Mouse (Mus musculus) MEL (cell line): Measurements from ENCODE around the gene Mfap4. TPM values are rescaled to one million over a fixed set of nuclear protein-coding genes. Genes with fewer than 3 reads are reported as not detected.

Source experiments
- DNase-seq: peaks from one replicate; pipeline ENCODE4 v3.0.0; 2011; ENCODE audit warnings: low read depth, low spot score
- H3K27ac ChIP-seq: 2 replicates; pipeline ENCODE4 v1.5.1; 2012; ENCODE audit warnings: low read depth, mild to moderate bottlenecking, control low read depth, low read length, moderate library complexity; ENCODE audit not compliant: control insufficient read depth
- H3K27me3 ChIP-seq, 2 experiments: fragments of 150-350 bp in 1 of 2; sonication (generic) in 1 of 2; 2 replicates each; pipeline ENCODE4 v1.6.1; 2012; ENCODE audit warnings: low read length in 2 of 2, mild to moderate bottlenecking in 2 of 2, improper control_type of control experiment in 1 of 2, moderate library complexity in 1 of 2; ENCODE audit not compliant: insufficient read depth in 2 of 2, control insufficient read depth in 1 of 2
- H3K36me3 ChIP-seq, 2 experiments: 2 replicates each; pipeline ENCODE4 v1.6.1; 2012 to 2014; ENCODE audit warnings: low read length in 2 of 2, improper control_type of control experiment in 1 of 2, inconsistent platforms in 1 of 2, mild to moderate bottlenecking in 1 of 2; ENCODE audit not compliant: insufficient read depth in 2 of 2, control insufficient read depth in 1 of 2
- H3K4me1 ChIP-seq, 2 experiments: fragments of 150-350 bp in 1 of 2; sonication (generic) in 1 of 2; 2 replicates each; pipeline ENCODE4 v1.6.1; 2012; ENCODE audit warnings: low read length in 2 of 2, improper control_type of control experiment in 1 of 2, mild to moderate bottlenecking in 1 of 2; ENCODE audit not compliant: insufficient read depth in 2 of 2, control insufficient read depth in 1 of 2
- H3K4me3 ChIP-seq, 2 experiments: fragments of 150-350 bp in 1 of 2; sonication (generic) in 1 of 2; 2 replicates each; pipeline ENCODE4 v1.5.1; 2012; ENCODE audit warnings: low read depth in 2 of 2, low read length in 2 of 2, mild to moderate bottlenecking in 2 of 2, moderate library complexity in 2 of 2, control low read depth in 1 of 2, improper control_type of control experiment in 1 of 2; ENCODE audit not compliant: control insufficient read depth in 1 of 2, insufficient read depth in 1 of 2
- H3K79me2 ChIP-seq: 2 replicates; pipeline ENCODE4 v1.6.1; 2012; ENCODE audit warnings: mild to moderate bottlenecking, low read length, moderate library complexity; ENCODE audit not compliant: control insufficient read depth, poor library complexity, insufficient read depth
- H3K9ac ChIP-seq: 2 replicates; pipeline ENCODE4 v1.6.1; 2012; ENCODE audit warnings: low read depth, mild to moderate bottlenecking, control low read depth, low read length, moderate library complexity; ENCODE audit not compliant: control insufficient read depth, poor library complexity, severe bottlenecking
- H3K9me3 ChIP-seq: fragments of 150-350 bp; sonication (generic); replicated peaks from 2 replicates; pipeline ENCODE4 v1.6.1; 2012; ENCODE audit warnings: mild to moderate bottlenecking, low read length, improper control_type of control experiment, moderate library complexity; ENCODE audit not compliant: insufficient read depth
- CHD1 ChIP-seq: IDR thresholded peaks from 2 replicates; pipeline ENCODE4 v1.6.1; 2012; ENCODE audit warnings: low read depth, mild to moderate bottlenecking, inconsistent platforms, low read length, improper control_type of control experiment
- CHD2 ChIP-seq: IDR thresholded peaks from 2 replicates; pipeline ENCODE4 v1.6.1; 2011; ENCODE audit warnings: low read length, improper control_type of control experiment
- E2F4 ChIP-seq: IDR thresholded peaks from 2 replicates; pipeline ENCODE4 v1.6.1; 2011; ENCODE audit warnings: low read depth, low read length, improper control_type of control experiment, borderline replicate concordance
- EP300 ChIP-seq, 2 experiments: IDR thresholded peaks; 2 replicates each; pipeline ENCODE4 v1.6.1; 2011; ENCODE audit warnings: improper control_type of control experiment in 2 of 2, low read length in 2 of 2, low read depth in 1 of 2, mild to moderate bottlenecking in 1 of 2
- ETS1 ChIP-seq: IDR thresholded peaks from 2 replicates; pipeline ENCODE4 v1.6.1; 2012; ENCODE audit warnings: low read depth, mild to moderate bottlenecking, inconsistent platforms, low read length, improper control_type of control experiment, moderate library complexity
- GABPA ChIP-seq: IDR thresholded peaks from 2 replicates; pipeline ENCODE4 v1.6.1; 2012; ENCODE audit warnings: low read depth, mild to moderate bottlenecking, inconsistent platforms, low read length, improper control_type of control experiment, moderate library complexity
- HCFC1 ChIP-seq: IDR thresholded peaks from 2 replicates; pipeline ENCODE4 v1.6.1; 2012; ENCODE audit warnings: low read depth, mild to moderate bottlenecking, inconsistent platforms, low read length, improper control_type of control experiment, moderate library complexity
- JUND ChIP-seq: IDR thresholded peaks from 2 replicates; pipeline ENCODE4 v1.6.1; 2011; ENCODE audit warnings: low read depth, mild to moderate bottlenecking, improper control_type of control experiment, low read length
- KAT2A ChIP-seq: conservative IDR thresholded peaks from 2 replicates; pipeline ENCODE4 v1.6.1; 2012; ENCODE audit warnings: low read depth, low read length, improper control_type of control experiment, inconsistent platforms
- MAFK ChIP-seq: IDR thresholded peaks from 2 replicates; pipeline ENCODE4 v1.6.1; 2011; ENCODE audit warnings: low read depth, mild to moderate bottlenecking, low read length, improper control_type of control experiment, borderline replicate concordance
- MEF2A ChIP-seq: IDR thresholded peaks from 2 replicates; pipeline ENCODE4 v1.6.1; 2014; ENCODE audit warnings: low read depth, mild to moderate bottlenecking, inconsistent platforms, low read length, improper control_type of control experiment; ENCODE audit not compliant: poor library complexity, insufficient replicate concordance, severe bottlenecking; ENCODE audit errors: extremely low read depth
- MXI1 ChIP-seq: IDR thresholded peaks from 2 replicates; pipeline ENCODE4 v1.6.1; 2011; ENCODE audit warnings: mild to moderate bottlenecking, low read depth, low read length, improper control_type of control experiment
- MYB ChIP-seq: IDR thresholded peaks from 2 replicates; pipeline ENCODE4 v1.6.1; 2011; ENCODE audit warnings: mild to moderate bottlenecking, low read depth, low read length, improper control_type of control experiment
- MYC ChIP-seq: IDR thresholded peaks from 2 replicates; pipeline ENCODE4 v1.6.1; 2011; ENCODE audit warnings: low read depth, mild to moderate bottlenecking, low read length, improper control_type of control experiment, moderate library complexity
- NRF1 ChIP-seq: IDR thresholded peaks from 2 replicates; pipeline ENCODE4 v1.6.1; 2014; ENCODE audit warnings: low read depth, mild to moderate bottlenecking, inconsistent platforms, low read length, improper control_type of control experiment, moderate library complexity; ENCODE audit not compliant: poor library complexity, insufficient read depth, severe bottlenecking
- POLR2AphosphoS5 ChIP-seq: IDR thresholded peaks from 2 replicates; pipeline ENCODE4 v1.6.1; 2012; ENCODE audit warnings: low read depth, borderline replicate concordance, mild to moderate bottlenecking, inconsistent platforms, low read length, moderate library complexity, mixed read lengths
- RAD21 ChIP-seq: IDR thresholded peaks from 2 replicates; pipeline ENCODE4 v1.6.1; 2011; ENCODE audit warnings: mild to moderate bottlenecking, low read depth, low read length, improper control_type of control experiment
- RCOR1 ChIP-seq: IDR thresholded peaks from 2 replicates; pipeline ENCODE4 v1.6.1; 2012; ENCODE audit warnings: low read depth, mild to moderate bottlenecking, inconsistent platforms, low read length, improper control_type of control experiment
- SIN3A ChIP-seq: IDR thresholded peaks from 2 replicates; pipeline ENCODE4 v1.6.1; 2012; ENCODE audit warnings: low read length, improper control_type of control experiment, inconsistent platforms
- TAL1 ChIP-seq: IDR thresholded peaks from 2 replicates; pipeline ENCODE4 v1.6.1; 2012; ENCODE audit warnings: mild to moderate bottlenecking, inconsistent platforms, low read length, moderate library complexity, mixed read lengths
- TCF12 ChIP-seq: IDR thresholded peaks from 2 replicates; pipeline ENCODE4 v1.6.1; 2014; ENCODE audit warnings: low read depth, mild to moderate bottlenecking, inconsistent platforms, low read length, improper control_type of control experiment, moderate library complexity
- UBTF ChIP-seq: IDR thresholded peaks from 2 replicates; pipeline ENCODE4 v1.6.1; 2012; ENCODE audit warnings: low read depth, mild to moderate bottlenecking, inconsistent platforms, low read length, improper control_type of control experiment, moderate library complexity, borderline replicate concordance; ENCODE audit not compliant: insufficient read depth
- USF1 ChIP-seq: IDR thresholded peaks from 2 replicates; pipeline ENCODE4 v1.6.1; 2014; ENCODE audit warnings: low read depth, mild to moderate bottlenecking, inconsistent platforms, low read length, improper control_type of control experiment, moderate library complexity
- ZKSCAN1 ChIP-seq: IDR thresholded peaks from 2 replicates; pipeline ENCODE4 v1.6.1; 2012; ENCODE audit warnings: low read depth, mild to moderate bottlenecking, inconsistent platforms, low read length, improper control_type of control experiment, moderate library complexity
- polyA plus RNA-seq, 2 experiments: library from polyadenylated mRNA; stranded (reverse) in 1 of 2; unstranded in 1 of 2; fragments of >175 nt in 1 of 2; fragments of >200 nt in 1 of 2; gene quantifications; 2 replicates each; pipeline versions ENCODE4 v1.2.1 to v1.2.4; 2012; ENCODE audit warnings: low replicate concordance in 2 of 2, low read depth in 1 of 2; ENCODE audit not compliant: insufficient read length in 2 of 2, insufficient read depth in 1 of 2, missing spikeins in 1 of 2
- total RNA-seq: library from RNA; depleted of rRNA; stranded (reverse); fragments of 300-350 nt; gene quantifications from 2 replicates; pipeline ENCODE4 v1.2.3, GENCODE M21; 2012

The Mfap4 gene
- total and polyA plus RNA-seq, 3 experiments = not detected

GRCm38 (mm10) chr11:61470880-61471279, 14.4 kb upstream of the Mfap4 start:
- Histone ChIP-seq H3K4me3 (no peak overlapping the region), H3K27me3 (peaks cover 3 to 11% of the 10 kb centered on the region in 2 experiments), H3K36me3 (peaks cover 0 to 4% of the 10 kb centered on the region in 2 experiments; a peak in 2 of 4 replicates), H3K79me2 (no peaks in the 10 kb centered on the region), H3K9me3 (no peaks in the 10 kb centered on the region), H3K27ac (no peak overlapping the region), H3K4me1 (peaks cover 0 to 6% of the 10 kb centered on the region in 2 experiments; a peak in 2 of 4 replicates), H3K9ac (no peak overlapping the region)
- DNase-seq = no peak
- TF ChIP-seq GABPA (no peak), CHD1 (no peak), RCOR1 (no peak), MYC (no peak), TAL1 (no peak), SIN3A (no peak), MXI1 (no peak), KAT2A (no peak), ZKSCAN1 (no peak)

- H3K9me3 ChIP-seq = no peaks in the 10 kb centered on the region
- no peak overlapping the region for H3K27ac ChIP-seq
- no peak overlapping the region for H3K9ac ChIP-seq
- H3K27me3 ChIP-seq = peaks cover 4 to 14% of the 10 kb centered on the region in 2 experiments
- no peaks in the 10 kb centered on the region for H3K79me2 ChIP-seq
- H3K4me3 ChIP-seq = no peak overlapping the region
- DNase-seq = no peak
- no peak for TF ChIP-seq EP300 (IDR thresholded peaks at IDR 0.05; ENCODE audit: low read depth in 1 of 2, low read length in 2 of 2)
- no peak for TF ChIP-seq HCFC1
- TF ChIP-seq NRF1 = no peak
- no peak for TF ChIP-seq TCF12
- TF ChIP-seq MEF2A = no peak
- no peak for TF ChIP-seq CHD2
- no peak for TF ChIP-seq MYB
- TF ChIP-seq E2F4 = no peak
- TF ChIP-seq POLR2AphosphoS5 = no peak
- no peak for TF ChIP-seq KAT2A
- TF ChIP-seq ETS1 = no peak
- no peak for TF ChIP-seq USF1
- TF ChIP-seq UBTF = no peak
- no peak for TF ChIP-seq MAFK
- no peak for TF ChIP-seq JUND
- no peak for TF ChIP-seq RAD21
- H3K4me1 ChIP-seq = peaks cover 0 to 2% of the 10 kb centered on the region in 2 experiments; a peak in 1 of 4 replicates
- H3K36me3 ChIP-seq = peaks cover 0 to 2% of the 10 kb centered on the region in 2 experiments; a peak in 1 of 4 replicates
Observed at GRCm38 (mm10) chr11:61473630-61474029, 11.6 kb upstream of the Mfap4 start.
